Mouse (Mus musculus) 3T3-L1 (cell line): ENCODE results near the gene Rtl10.
A peak's percentile ranks its signal among the peaks of the same experiment; 100 is the strongest.

Experiments
- DNase-seq: peaks from one replicate; pipeline ENCODE4 v3.0.0-alpha.2; 2015; ENCODE audit warnings: low read depth, low spot score

Rtl10 gene

DNA sequence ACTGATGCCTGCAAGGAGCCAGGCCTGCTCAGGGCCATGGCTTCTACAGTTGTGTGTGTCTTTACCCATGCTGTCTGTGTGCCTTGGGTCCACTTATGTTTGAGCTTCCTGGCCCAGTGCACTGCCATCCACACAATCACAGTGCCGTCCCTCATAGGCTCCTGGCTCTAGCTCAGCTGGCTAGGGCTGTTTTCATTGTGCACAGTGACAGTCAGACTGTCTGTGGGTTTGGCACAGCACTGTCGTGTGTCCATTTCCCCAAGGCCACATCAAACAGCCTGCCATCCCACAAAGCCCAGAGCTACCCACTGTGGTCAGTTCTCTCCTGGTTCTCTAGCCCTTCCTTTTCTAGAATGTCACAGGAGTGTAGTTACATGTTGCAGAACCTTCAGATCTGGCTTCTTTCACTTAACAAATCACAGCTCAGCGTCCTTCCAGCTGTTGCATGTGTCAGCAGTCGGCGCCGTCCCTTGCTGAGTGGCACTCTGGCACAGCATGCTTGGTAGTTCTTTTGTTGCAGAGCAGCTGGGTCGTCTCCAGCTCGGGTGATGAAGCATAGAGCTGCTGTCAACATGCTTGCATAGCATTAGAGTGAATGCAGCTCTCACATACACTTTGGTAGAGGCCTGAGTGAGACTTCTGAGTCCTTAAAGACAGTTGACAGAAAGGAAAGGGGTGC is 44.6 kb downstream of the Rtl10 start:
- DNase-seq, result peak; percentile 54

DNA sequence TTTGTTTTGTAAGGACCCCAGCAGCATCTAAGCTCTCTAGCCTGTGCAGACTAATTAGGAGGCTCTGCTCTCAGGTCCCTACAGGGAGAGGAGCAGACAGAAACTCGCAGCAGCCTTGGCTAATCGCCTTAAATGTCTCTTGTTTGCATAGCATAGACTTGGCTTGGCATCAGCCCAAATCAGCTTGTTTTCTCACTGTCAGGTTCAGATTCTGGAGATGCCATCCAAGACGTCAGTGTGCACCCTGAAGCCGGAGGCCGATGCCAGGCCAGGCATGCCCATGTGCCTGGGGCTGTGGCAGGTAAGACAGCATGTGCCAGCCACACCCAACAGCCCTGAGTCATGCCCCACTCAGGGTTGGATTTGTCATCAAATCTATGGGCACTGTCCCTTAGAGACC is 49.2 kb downstream of the Rtl10 start:
- DNase-seq, result peak; percentile 18
